Mouse (Mus musculus) olfactory bulb, adult 2 months (tissue): ENCODE measurements around the gene Usf3.

ENCODE experiments used
- CTCF ChIP-seq: fragments of 200-500 bp; IDR thresholded peaks from 2 replicates; pipeline ENCODE4 v1.5.1; 2012; ENCODE audit warnings: low read depth, mild to moderate bottlenecking, low read length, moderate library complexity; ENCODE audit not compliant: insufficient read depth
- POLR2A ChIP-seq: fragments of 200-500 bp; IDR thresholded peaks from 2 replicates; pipeline ENCODE4 v1.6.1; 2012; ENCODE audit warnings: mild to moderate bottlenecking, low read depth, low read length, moderate library complexity; ENCODE audit not compliant: insufficient read depth

- TF ChIP-seq POLR2A (no peak), CTCF (no peak)
These were observed 96.5 kb downstream of the Usf3 start for GRCm38 (mm10) chr16:44269578-44269977.
